ENCODE assay signal across 18 mouse cellular contexts in genomic region chr12:17466791-17467190, GRCm38 (mm10).
"Had no signal": no experiment of that assay in that cellular context is flagged by ENCODE, and none has a peak within 500 bp of the region (broad histone marks: within the 10 kb centered on the region; RNA-seq: fewer than 3 reads in every experiment).

No protein-coding gene starts in this region.

- H3K27ac ChIP-seq: kidney, postnatal 0 days; layer of hippocampus, adult 2 months; left cerebral cortex, adult 2 months; liver, embryonic 13.5 days; midbrain, embryonic 10.5 days; midbrain, embryonic 13.5 days; neural tube, embryonic 13.5 days had no signal

- DNase-seq: kidney, adult 2 months; kidney, postnatal 25 days; layer of hippocampus, adult 9-11 months; liver, embryonic 13.5 days; lung, adult 2 months; lung, postnatal 14 days; lung, postnatal 4 days; thymus, adult 18-20 months; thymus, postnatal 36 days had no signal

- H3K4me3 ChIP-seq: layer of hippocampus, adult 2 months; left cerebral cortex, adult 2 months; liver, embryonic 13.5 days; megakaryocyte, embryonic 14.5 days; midbrain, embryonic 10.5 days; midbrain, embryonic 13.5 days; myocyte; neural tube, embryonic 13.5 days had no signal

- H3K9ac ChIP-seq: liver, embryonic 13.5 days; midbrain, embryonic 13.5 days; neural tube, embryonic 13.5 days had no signal

- H3K4me1 ChIP-seq: midbrain, embryonic 10.5 days; midbrain, embryonic 13.5 days; neural tube, embryonic 13.5 days had no signal

- ATAC-seq: midbrain, embryonic 13.5 days; midbrain, embryonic 16.5 days had no signal

- H3K9me3 ChIP-seq: liver, embryonic 13.5 days; midbrain, embryonic 13.5 days; neural tube, embryonic 13.5 days had no signal

- H3K36me3 ChIP-seq: liver, embryonic 13.5 days; midbrain, embryonic 10.5 days; midbrain, embryonic 13.5 days; neural tube, embryonic 13.5 days had no signal

- H3K27me3 ChIP-seq: midbrain, embryonic 13.5 days; neural tube, embryonic 13.5 days had no signal
